Mouse (Mus musculus) layer of hippocampus, postnatal 36 days (tissue): ENCODE data around the gene Oip5. TPM values are rescaled to one million over a fixed set of nuclear protein-coding genes. Genes with fewer than 3 reads are reported as not detected.

Source experiments
- DNase-seq, 2 experiments: peaks; one replicate each; pipeline ENCODE4 v3.0.0; 2022
- total RNA-seq, 2 experiments: library from RNA; stranded (reverse); gene quantifications; 2 replicates each; pipeline ENCODE4 v1.2.3; 2021

Gene Oip5
- total RNA-seq, 2 experiments from 2014 or later: 0.35 to 0.56 TPM

- no peak for DNase-seq
These were observed 34.0 kb downstream of the Oip5 start for GRCm38 (mm10) chr2:119584282-119584681.

GRCm38 (mm10) chr2:119583439-119583838 lies 34.8 kb downstream of the Oip5 start:
- DNase-seq: no peak

- no peak for DNase-seq
These were observed 36.7 kb downstream of the Oip5 start for GRCm38 (mm10) chr2:119581571-119581970.

- no peak for DNase-seq
These were observed 45.8 kb downstream of the Oip5 start for GRCm38 (mm10) chr2:119572471-119572870.

- no peak for DNase-seq
These were observed 52.0 kb downstream of the Oip5 start for GRCm38 (mm10) chr2:119566182-119566855.

- DNase-seq: no peak
These were observed 53.0 kb downstream of the Oip5 start for GRCm38 (mm10) chr2:119565284-119565683.

GRCm38 (mm10) chr2:119561794-119562193 lies 56.5 kb downstream of the Oip5 start:
- DNase-seq: no peak

Other genes with a start within 250 kb of the Oip5 start
- 10 to 100 TPM; 18.2 to 18.7 TPM for gene Ino80, start 140.8 kb downstream of the Oip5 start, total RNA-seq
- gene Exd1, start 70.8 kb downstream of the Oip5 start, total RNA-seq: under 1 TPM; 0.46 to 0.47 TPM
- gene Chp1, start 70.8 kb downstream of the Oip5 start, total RNA-seq: 100 to 1,000 TPM; 144 to 146 TPM
- under 1 TPM; 0.60 to 0.83 TPM for gene Nusap1, start 171 bp downstream of the Oip5 start, total RNA-seq
- gene Ndufaf1, start 44.4 kb upstream of the Oip5 start, total RNA-seq: 10 to 100 TPM; 31.7 to 35.0 TPM
- 10 to 100 TPM; 59.7 to 59.8 TPM for gene Rtf1, start 56.6 kb upstream of the Oip5 start, total RNA-seq
- gene Itpka, start 123.9 kb upstream of the Oip5 start, total RNA-seq: 100 to 1,000 TPM; 252 to 262 TPM
- 10 to 100 TPM; 11.6 to 13.0 TPM for gene Ltk, start 142.0 kb upstream of the Oip5 start, total RNA-seq
- gene Rpap1, start 169.1 kb upstream of the Oip5 start, total RNA-seq: 10 to 100 TPM; 15.1 to 18.3 TPM
- 10 to 100 TPM; 73.1 to 85.1 TPM for gene Tyro3, start 179.3 kb upstream of the Oip5 start, total RNA-seq